Mouse (Mus musculus): ENCODE measurements at regions not wholly inside any gene's neighbourhood (a gene's known extent, or its start where the extent isn't known, plus 50 kb on each side); places are given as distances from the start of the nearest gene placed in this dataset.

DNA sequence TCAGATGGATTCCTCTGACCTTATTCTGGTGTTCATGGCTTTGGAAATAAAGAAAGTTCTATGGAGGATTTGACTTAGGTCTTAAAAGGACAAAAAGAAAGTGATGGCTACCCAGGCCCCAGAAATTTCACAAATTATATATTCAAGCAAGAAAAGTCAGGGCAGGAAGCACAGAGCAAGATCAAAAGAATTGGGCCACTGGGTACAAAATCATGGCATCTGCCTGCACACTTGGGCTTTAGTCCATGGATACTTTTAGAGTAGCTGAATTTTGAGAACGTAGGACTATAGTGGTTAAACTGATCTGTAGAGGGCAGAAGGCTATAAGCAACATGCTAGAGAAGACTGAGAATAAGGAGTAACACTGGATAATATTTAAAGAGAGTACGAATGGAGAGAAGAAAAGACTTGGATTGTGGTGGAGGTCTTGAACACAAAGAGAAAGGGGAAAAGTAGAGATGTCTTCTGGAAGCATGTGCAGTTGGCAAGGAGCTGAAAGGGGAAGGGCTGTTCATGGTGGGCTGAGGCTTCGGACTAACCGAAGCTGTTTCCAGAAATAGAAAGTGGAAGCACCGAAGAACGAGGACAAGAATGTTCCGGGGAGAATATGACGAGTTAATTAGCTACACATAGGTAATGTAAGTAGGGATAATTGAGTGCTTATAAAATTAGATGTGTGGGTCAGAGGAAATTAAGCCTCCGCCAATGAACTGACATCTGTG, 168.2 kb upstream of the Itga4 start:
- no peak for DNase-seq

- DNase-seq: peak; percentile 3
Observed at GRCm38 (mm10) chr2:79087600-79088205, 167.5 kb upstream of the Itga4 start.

DNA sequence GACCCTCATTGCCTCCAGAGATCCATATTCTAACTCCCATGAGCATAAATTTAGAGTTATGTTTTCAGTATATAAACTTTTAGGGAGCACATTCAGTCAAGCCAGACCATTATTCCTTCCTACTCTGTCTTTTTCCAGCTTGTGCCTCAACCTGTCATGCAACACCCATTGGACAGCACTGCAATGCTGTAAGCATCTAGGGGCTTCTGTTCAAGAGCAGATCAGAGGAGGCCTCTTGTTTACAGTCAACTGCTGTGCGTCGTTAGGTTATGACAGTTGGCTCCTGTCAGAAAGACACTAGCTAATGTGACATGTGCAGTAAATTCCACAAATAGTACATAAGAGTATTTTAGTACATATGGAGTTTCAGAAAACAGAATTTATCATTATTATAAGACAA, 165.0 kb upstream of the Itga4 start:
- no peak for DNase-seq

GRCm38 (mm10) chr2:79094298-79094697, 160.9 kb upstream of the Itga4 start:
- no peak for DNase-seq

GRCm38 (mm10) chr2:79096532-79097251, 158.5 kb upstream of the Itga4 start:
- no peak for DNase-seq

DNA sequence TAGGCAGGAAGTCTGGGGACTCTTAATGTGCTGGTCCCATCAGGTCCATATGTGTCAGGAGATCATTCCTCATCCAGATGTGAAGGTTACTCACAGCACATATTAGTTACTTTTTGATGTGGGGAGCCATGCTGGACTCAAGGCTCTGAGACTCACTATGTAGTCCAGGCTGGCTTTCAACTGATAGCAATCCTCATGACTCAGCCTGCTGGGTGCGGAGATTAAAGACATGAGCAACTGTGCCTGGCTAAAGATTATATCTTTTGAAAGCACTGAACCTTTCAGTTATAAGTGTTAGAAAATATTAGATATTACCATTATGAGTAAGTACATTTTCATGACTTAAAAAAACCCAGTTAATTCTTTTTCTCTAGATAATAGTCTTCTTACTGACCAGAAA, 155.6 kb upstream of the Itga4 start:
- no peak for DNase-seq

- DNase-seq: no peak
Observed at GRCm38 (mm10) chr2:79111673-79112072, 143.6 kb upstream of the Itga4 start.

DNA sequence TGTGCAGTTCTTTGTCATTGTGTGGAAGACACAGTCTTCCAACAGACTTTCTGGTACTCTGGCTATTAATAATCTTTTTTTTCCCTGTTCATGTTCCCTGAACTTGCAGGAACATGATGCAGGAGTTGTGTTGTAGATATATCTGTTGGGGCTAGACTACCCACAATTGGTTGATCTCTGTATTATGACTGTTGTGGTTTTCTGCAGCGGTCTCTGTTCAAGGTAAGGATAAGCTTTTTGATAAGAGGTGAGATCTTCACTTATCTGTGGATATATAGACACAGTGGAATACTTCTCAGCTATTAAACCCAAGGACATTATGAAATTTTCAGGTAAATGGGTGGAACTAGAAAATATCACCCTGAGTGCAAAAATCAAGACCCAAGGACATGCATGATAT, 143.2 kb upstream of the Itga4 start:
- no peak for DNase-seq

DNA sequence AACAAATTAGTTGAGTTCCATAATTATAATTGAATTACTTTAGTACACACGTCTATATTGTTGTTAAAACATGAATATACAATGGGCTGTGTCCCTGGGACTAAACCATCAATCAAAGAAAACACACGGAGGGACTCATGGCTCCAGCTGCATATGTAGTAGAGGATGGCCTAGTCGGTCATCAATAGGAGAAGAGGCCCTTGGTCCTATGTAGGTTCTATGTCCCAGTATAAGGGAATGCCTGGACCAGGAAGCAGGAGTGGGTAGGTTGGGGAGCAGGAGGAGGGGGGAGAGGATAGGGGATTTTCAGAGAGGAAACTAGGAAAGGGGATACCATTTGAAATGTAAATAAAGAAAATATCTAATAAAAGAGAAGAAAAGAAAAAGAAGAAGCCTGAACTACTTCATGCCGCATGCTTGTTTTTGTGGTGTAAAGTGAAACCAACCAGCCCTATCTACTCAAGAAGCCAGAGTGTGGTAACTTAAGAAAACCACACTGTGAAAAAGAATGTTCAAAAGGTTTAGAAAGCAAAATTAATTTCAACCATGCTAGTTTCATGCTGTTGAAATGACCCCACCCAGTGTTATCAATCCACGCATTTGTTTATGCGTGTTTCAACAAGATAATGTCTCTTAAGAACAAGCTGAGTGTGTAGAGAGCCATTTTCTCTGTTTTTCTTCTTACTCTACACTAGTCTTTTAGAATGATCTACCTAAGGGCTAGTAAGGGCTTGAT, 134.4 kb upstream of the Itga4 start:
- no peak for DNase-seq

- no peak for DNase-seq
Observed at GRCm38 (mm10) chr2:79122530-79122929, 132.7 kb upstream of the Itga4 start.

GRCm38 (mm10) chr2:79124272-79124976, 130.8 kb upstream of the Itga4 start:
- no peak for DNase-seq

DNA sequence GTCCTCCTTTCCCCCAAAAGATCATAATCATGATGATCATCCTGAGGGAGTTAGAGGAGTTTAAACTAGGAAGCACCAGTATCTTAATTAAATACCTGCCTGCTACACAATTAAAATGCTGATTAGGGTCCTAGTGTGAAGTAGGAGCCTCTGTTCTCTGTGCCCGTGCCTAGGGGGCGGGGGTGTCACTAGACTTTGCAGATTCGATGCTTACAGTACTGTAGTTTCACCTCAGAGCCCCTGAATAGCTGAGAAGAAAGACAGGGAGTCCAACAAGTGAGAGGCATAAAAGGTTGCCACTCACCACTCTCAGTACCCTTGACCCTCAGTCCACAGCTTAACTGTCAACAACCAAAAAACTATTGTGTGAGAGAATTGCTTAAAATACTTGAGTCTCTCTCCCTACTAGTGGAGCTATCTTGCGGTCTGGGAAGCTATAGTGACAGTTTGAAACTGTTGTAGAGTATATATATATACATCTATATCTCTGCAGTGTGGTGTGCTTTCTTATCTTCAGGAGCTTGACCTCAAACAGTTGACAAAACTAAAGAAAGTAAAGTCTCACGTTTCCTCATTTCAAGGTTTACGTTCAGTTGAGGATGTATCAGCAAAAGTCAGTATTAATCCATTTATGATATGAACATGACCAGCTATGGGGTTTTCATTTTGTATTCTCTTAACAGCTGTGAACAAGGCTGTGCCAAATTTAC, 128.9 kb upstream of the Itga4 start:
- no peak for DNase-seq

DNA sequence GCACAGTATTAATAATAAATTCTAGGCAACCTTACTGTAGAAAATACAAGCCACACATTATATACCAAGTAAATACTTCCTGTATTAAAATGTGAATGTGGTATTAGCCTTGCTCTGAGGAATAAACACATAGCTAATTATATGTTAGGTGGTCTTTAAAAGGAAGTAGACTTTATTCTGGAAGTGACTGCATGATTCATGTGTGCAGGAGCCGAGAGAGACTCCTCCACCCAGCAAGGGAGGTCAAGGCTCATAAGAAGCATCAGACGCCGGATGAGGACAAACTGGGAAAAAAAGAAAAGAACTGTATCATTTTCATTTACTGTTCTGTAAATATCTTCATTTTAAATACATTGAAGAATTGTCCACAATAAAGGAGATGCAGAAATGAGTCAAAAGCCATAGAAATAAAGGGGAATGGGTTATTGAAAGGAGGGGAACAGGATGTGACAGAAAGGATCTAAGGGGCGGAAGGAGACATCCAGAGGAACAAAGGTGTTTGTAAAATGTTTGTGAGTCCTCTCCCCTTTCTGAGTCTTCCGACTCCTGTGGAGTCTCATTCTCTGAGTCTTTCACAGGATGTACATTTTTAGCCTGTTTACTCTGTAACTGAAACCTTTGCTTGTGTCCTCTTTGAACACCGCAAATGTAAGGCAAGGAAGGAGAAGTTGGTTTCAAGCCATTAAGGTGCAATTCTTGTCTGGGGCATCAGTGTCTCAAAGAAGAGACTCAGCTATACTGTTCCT, 128.1 kb upstream of the Itga4 start:
- DNase-seq: no peak

- DNase-seq: no peak
Observed at GRCm38 (mm10) chr2:79127822-79128221, 127.4 kb upstream of the Itga4 start.

GRCm38 (mm10) chr2:79130660-79131059, 124.6 kb upstream of the Itga4 start:
- DNase-seq: no peak

- DNase-seq: no peak
Observed at GRCm38 (mm10) chr2:79131235-79131634, 124.0 kb upstream of the Itga4 start.

- DNase-seq: no peak
Observed at GRCm38 (mm10) chr2:79131743-79132517, 123.3 kb upstream of the Itga4 start.

DNA sequence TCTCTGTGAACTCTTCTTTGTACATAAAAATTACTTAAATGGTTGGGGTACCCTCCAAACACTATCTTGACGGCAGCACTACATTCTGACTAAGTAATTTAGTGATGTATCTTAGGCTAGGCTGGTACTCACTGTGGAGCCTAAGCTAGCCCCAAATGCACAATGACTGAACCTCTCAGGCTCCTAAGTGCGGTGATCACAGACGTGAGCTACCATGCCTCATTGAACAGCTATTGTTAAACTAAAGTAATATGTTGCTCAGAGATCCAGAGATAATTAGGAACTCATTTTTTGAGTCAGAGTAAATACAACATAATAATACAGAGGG, 122.7 kb upstream of the Itga4 start:
- DNase-seq: no peak

GRCm38 (mm10) chr2:79134281-79134680, 120.9 kb upstream of the Itga4 start:
- DNase-seq: no peak

DNA sequence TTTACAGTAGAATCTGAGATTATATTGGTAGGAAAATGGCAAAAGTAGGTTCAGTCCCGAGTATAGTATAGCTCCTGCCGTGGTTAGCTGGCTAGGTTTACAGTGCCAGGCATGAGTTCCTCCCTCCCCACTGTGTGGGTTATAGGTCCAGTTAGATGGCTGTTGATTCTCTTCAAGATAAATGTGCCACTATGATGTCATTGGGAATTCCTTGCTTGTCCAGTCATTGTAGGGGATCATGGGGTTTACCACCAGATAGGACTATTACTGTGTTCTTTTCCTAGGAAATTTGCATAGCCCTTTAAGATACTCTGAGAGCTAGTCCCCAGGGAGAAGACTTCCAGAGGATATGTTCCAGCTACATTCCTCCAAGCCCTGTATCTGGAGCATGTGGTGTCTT, 119.2 kb upstream of the Itga4 start:
- no peak for DNase-seq

All from cerebellum, adult 11 months (tissue).